In the genomic region with DNA sequence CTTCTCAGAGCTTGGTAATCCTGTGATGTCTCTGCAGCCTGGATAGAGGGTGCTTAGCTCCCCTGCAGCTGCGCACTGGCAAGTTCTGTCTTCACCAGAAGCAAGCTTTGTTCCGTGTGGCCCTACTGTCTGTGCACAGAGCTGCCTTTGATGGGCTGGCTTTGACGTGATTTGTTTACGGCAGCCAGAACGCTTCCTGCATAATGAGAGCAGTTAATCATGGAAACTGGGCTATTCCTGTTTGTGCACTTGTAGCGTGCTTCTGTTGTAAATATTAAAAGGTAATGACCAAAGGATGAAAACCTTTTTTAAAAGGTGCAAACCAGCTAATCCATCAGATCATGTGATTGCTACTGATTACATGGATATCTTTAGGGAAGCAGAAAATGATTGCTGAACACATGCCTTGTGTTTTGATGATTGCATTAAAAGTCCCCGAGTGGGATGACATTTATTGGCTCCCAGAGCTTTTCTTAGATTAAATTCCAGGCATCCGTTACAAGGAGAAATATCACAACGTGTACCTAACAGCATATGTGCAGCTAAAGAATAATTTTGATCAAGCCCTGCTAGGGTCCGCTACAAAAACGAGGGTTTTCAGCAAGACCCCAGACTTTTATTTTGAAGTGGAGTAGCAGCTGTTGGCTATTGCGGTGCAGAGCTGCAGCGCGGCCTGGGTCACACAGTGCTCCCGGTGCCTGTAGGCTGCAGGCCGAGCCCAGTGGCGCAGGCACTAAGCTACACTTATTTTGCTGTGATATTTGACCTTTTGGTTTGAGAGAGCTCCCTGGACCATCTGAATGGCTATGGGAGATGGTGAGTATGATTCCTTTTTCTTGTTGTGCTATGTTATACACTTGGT, we compare ENCODE assay signal across 8 mouse cellular contexts. TPM values are rescaled to one million over a fixed set of nuclear protein-coding genes. Genes with fewer than 3 reads are reported as not detected.
DNase-seq lines count a peak whose midpoint lies in the region; ATAC-seq lines count a peak whose summit lies in the region.

No protein-coding gene starts in this region.

- peak overlapping the region; percentile 57 for H3K27ac ChIP-seq in intestine, embryonic 15.5 days

- no peaks in the 10 kb centered on the region for H3K9me3 ChIP-seq in intestine, embryonic 15.5 days

- peak overlapping the region; percentile 34 for H3K4me3 ChIP-seq in intestine, embryonic 15.5 days (replicated peaks)

- H3K4me1 ChIP-seq in intestine, embryonic 15.5 days (replicated peaks) = peaks cover 8% of the 10 kb centered on the region

- H3K9ac ChIP-seq in intestine, embryonic 15.5 days = peak overlapping the region; percentile 40

- DNase-seq in adrenal gland, postnatal 14 days = peak; percentile 86
- DNase-seq in embryo, embryonic 11.5 days (ENCODE audit: low read depth, low spot score) = peak; percentile 52
- DNase-seq in gastrocnemius, postnatal 4 days (ENCODE audit: low spot score in 2 of 2) = peak; percentile 29 to 70
- DNase-seq in left cerebral cortex, postnatal 10 days (ENCODE audit: extremely low spot score in 1 of 2, low spot score in 2 of 2) = peak; percentile 78 to 83
- peak; percentile 65 for DNase-seq in retina, postnatal 7 days (ENCODE audit: low read depth, low spot score)
- no peak for DNase-seq in c-Kit-positive CD71-positive TER-119-positive erythroid progenitor cells, embryonic 14.5 days (ENCODE audit: low spot score)

- intact Hi-C loops in left cerebral cortex, postnatal 10 days (cut with DNase I) = loop anchor here (5.0 kb wide), 1 partner anchor 51 kb away; the partner anchor contains the start of gene Clasp2

- no peaks in the 10 kb centered on the region for H3K36me3 ChIP-seq in intestine, embryonic 15.5 days

- peak overlapping the region; percentile 55 for H3K4me2 ChIP-seq in intestine, embryonic 15.5 days (replicated peaks)

- WGBS in intestine, embryonic 15.5 days = 3% methylated on average over 17 of the region's 17 CpGs

- peak; percentile 93 for ATAC-seq in intestine, embryonic 15.5 days
- peak; percentile 88 for ATAC-seq in megakaryocyte, adult 5-6 weeks (ENCODE audit: poor library complexity, severe bottlenecking)

- no peaks in the 10 kb centered on the region for H3K27me3 ChIP-seq in intestine, embryonic 15.5 days (replicated peaks)

RNA-seq across cellular contexts. Expression of gene Clasp2, which starts 51.6 kb away (rescaled TPM):
- total RNA-seq in adrenal gland, postnatal 14 days (2021) = 98.8 and 120 TPM in 2 replicates
- total RNA-seq in gastrocnemius, postnatal 4 days (2021) = 10 to 100 TPM; 52.3 to 58.3 TPM
- 21.4 and 22.5 TPM in 2 replicates for polyA plus RNA-seq in intestine, embryonic 15.5 days (2015; fragmentation: Nextera tagmentation; extraction: Ambion mirVana)
- 100 to 1,000 TPM; 328 to 340 TPM for total RNA-seq in left cerebral cortex, postnatal 10 days (2021)
- 32.2 and 36.0 TPM in 2 replicates for total RNA-seq in megakaryocyte, adult 5-6 weeks (2015)
- total RNA-seq in megakaryocyte, adult 5-6 weeks (2017) = 32.2 and 35.8 TPM in 2 replicates
